Mouse (Mus musculus) spleen, adult 2 months (tissue): ENCODE results near the gene Slc22a16.

Experiments
- CTCF ChIP-seq: fragments of 200-500 bp; IDR thresholded peaks from 2 replicates; pipeline ENCODE4 v1.5.1; 2011; ENCODE audit warnings: mild to moderate bottlenecking, inconsistent platforms; ENCODE audit not compliant: insufficient read depth, insufficient read length, insufficient replicate concordance; ENCODE audit errors: extremely low read depth
- POLR2A ChIP-seq: fragments of 200-500 bp; IDR thresholded peaks from 2 replicates; pipeline ENCODE4 v1.6.1; 2011; ENCODE audit warnings: low read depth, low read length, inconsistent platforms

- TF ChIP-seq POLR2A (no peak), CTCF (no peak)
These were observed 48.6 kb upstream of the Slc22a16 start for GRCm38 (mm10) chr10:40521579-40521978.
